Mouse (Mus musculus) midbrain, postnatal 0 days (tissue): ENCODE measurements around the gene Heyl. TPM values are rescaled to one million over a fixed set of nuclear protein-coding genes. Genes with fewer than 3 reads are reported as not detected.
"Not testable (repeated sequence)": the region's sequence is repeated elsewhere in the genome, so short reads cannot be mapped to it uniquely, and the experiment has no call there.

Experiments used
- ATAC-seq: fragments of 200-750 bp; cut with Nextera tagmentation; 2 replicates; pipeline ENCODE4 v1.8.0; 2017; ENCODE audit warnings: moderate number of reproducible peaks, mild to moderate bottlenecking, moderate TSS enrichment, moderate library complexity; ENCODE audit not compliant: low FRiP score
- DNase-seq: peaks from one replicate; pipeline ENCODE4 v3.0.0-alpha.2; 2015; ENCODE audit warnings: low spot score
- H3K27ac ChIP-seq: fragments of 300-500 bp; sonication (generic); 2 replicates; pipeline ENCODE4 v1.5.1; 2014; ENCODE audit warnings: low read depth, mild to moderate bottlenecking, low read length, mixed read lengths
- H3K27me3 ChIP-seq: fragments of 300-500 bp; sonication (generic); 2 replicates; pipeline ENCODE4 v1.6.1; 2014; ENCODE audit warnings: low read length, control low read depth, mixed read lengths; ENCODE audit not compliant: insufficient read depth
- H3K36me3 ChIP-seq: fragments of 300-500 bp; sonication (generic); 2 replicates; pipeline ENCODE4 v1.6.1; 2014; ENCODE audit warnings: low read length, control low read depth, mixed read lengths; ENCODE audit not compliant: insufficient read depth
- H3K4me1 ChIP-seq: fragments of 300-500 bp; sonication (generic); 2 replicates; pipeline ENCODE4 v1.6.1; 2014; ENCODE audit warnings: mild to moderate bottlenecking, control low read depth, antibody characterized with exemption, low read length, mixed read lengths; ENCODE audit not compliant: insufficient read depth
- H3K4me2 ChIP-seq: fragments of 300-500 bp; sonication (generic); 2 replicates; pipeline ENCODE4 v1.6.1; 2014; ENCODE audit warnings: low read depth, mild to moderate bottlenecking, low read length, mixed read lengths; ENCODE audit not compliant: poor library complexity, severe bottlenecking
- H3K4me3 ChIP-seq: fragments of 300-500 bp; sonication (generic); 2 replicates; pipeline ENCODE4 v1.5.1; 2014; ENCODE audit warnings: low read depth, mild to moderate bottlenecking, low read length, moderate library complexity
- H3K9ac ChIP-seq: fragments of 300-500 bp; sonication (generic); replicated peaks from 2 replicates; pipeline ENCODE4 v1.6.1; 2014; ENCODE audit warnings: mild to moderate bottlenecking, low read length, moderate library complexity, mixed read lengths; ENCODE audit not compliant: poor library complexity, severe bottlenecking
- H3K9me3 ChIP-seq: fragments of 300-500 bp; sonication (generic); 2 replicates; pipeline ENCODE4 v1.6.1; 2016; ENCODE audit warnings: low read length, control low read depth
- CTCF ChIP-seq: IDR thresholded peaks from 2 replicates; pipeline ENCODE4 v1.5.1; 2016; ENCODE audit warnings: antibody characterized with exemption, mild to moderate bottlenecking
- WGBS: fragments of 180-500 bp; shearing (Covaris S2); extraction: QIAGEN DNeasy Blood & Tissue Kit; methylation state at CpG from one replicate; pipeline ENCODE4 v1.1.7; 2014; 5-methylcytosine and 5-hydroxymethylcytosine counted together
- polyA plus RNA-seq: library from polyadenylated mRNA; unstranded; fragments of >200 nt; fragmentation: Nextera tagmentation; extraction: Ambion mirVana; gene quantifications from 2 replicates; pipeline ENCODE4 v1.2.1, GENCODE M21; 2015
- total RNA-seq: library from RNA; depleted of rRNA; stranded (reverse); fragments of >200 nt; gene quantifications from 2 replicates; pipeline ENCODE4 v1.2.3, GENCODE M21; 2014

Gene Heyl
- total and polyA plus RNA-seq, 2 experiments from 2014 or later, result 5.0 to 5.1 TPM

DNA sequence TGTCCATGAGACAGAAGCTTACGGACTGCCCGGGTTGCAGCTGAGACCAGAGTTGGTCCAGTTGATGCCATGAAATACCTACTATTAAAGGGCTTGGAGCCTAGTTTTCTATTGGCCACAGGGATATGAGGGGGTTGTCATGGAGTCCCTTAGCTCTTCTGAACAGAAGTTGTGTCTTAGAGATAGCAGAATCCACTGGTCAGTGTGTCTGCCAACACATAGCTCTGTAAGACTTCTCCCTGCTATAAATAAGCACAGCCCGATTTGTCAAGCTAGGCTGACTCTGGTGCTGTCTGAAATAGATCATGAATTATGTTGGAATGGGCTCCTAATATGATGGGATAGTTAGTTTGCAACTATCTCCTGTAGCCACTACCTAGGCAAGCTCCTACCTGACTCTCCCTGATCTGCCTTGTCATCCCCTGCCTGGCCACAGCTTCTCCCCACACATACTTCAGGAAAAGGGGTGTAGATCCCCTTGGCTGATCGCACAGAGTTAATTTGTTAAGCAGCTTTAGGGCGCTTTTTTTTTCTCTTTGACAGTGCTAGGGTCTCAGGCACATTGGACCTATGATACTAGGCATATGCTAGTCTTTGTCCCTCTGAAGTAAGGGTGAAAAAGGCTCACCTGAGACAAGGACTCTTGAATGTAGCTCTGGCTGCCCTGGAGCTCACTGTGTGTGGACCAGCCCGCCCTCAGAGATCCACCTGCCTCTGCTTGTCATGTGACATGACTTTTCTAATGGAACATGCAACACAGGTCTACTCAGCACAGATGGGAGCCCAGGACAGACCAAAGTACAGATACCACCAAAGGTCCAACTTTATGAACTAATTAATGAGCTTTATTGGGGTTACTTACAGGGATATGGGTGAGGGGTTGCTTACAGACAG is 51.6 kb downstream of the Heyl start:
- Histone ChIP-seq H3K9ac (peak overlapping the region; percentile 53; the same call in 1 of the 2 replicates), H3K9me3 (no peaks in the 10 kb centered on the region), H3K4me2 (peak overlapping the region; percentile 71), H3K4me3 (peak overlapping the region; percentile 58; the same call in 1 of the 2 replicates), H3K4me1 (peaks cover 7% of the 10 kb centered on the region), H3K27me3 (no peaks in the 10 kb centered on the region), H3K27ac (no peak overlapping the region), H3K36me3 (peaks cover 28% of the 10 kb centered on the region)
- DNase-seq, result no peak
- 84% methylated on average over 6 of the region's 6 CpGs for WGBS
- no peak for TF ChIP-seq CTCF
- no peak for ATAC-seq

DNA sequence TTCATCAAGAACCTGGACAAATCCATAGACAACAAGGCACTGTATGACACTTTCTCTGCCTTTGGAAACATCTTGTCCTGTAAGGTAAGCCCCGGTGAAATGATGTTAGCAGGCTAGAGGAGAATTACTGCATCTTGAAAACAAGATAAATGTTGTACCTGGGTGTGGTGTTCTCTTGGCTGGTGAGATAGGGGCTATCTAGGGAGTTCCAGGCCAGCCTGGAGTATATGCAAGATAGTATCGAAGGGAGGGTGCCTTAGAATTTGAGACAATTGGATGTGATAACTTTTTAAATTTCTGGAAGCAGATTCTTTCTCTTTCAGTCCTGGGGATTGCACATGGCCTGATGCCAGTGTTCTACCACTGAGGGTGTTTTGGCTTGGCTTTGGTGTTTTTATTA is 53.4 kb downstream of the Heyl start:
- Histone ChIP-seq H3K27me3 (no peaks in the 10 kb centered on the region), H3K4me3 (no peak overlapping the region), H3K27ac (no peak overlapping the region), H3K4me2 (no peak overlapping the region), H3K36me3 (peaks cover 34% of the 10 kb centered on the region), H3K9me3 (no peaks in the 10 kb centered on the region), H3K9ac (no peak overlapping the region), H3K4me1 (peaks cover 7% of the 10 kb centered on the region)
- DNase-seq (no peak), ATAC-seq (no peak)
- 92% methylated on average over 2 of the region's 2 CpGs for whole genome bisulfite sequencing
- no peak for TF ChIP-seq CTCF

DNA sequence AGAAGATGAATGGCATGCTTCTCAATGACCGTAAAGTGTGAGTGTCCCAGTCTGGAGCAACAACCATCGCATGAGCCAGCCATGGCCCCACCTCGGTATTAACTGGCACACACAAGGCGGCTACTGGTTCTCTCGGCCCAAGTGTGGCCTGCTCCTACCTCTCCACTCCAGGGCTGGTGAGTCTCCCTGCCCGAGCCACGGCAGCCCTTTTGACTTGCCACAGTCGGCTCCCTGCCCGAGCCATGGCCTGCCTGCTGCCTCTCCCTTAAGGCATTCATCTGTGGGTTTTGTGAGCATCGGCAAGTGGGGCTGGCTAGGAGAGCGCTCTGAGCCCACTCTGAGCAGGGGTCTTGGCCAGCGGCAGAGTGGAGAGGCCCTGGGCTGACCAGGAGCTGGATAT is 55.7 kb downstream of the Heyl start:
- WGBS, result 91% methylated on average over 12 of the region's 12 CpGs
- no peak overlapping the region for H3K4me3 ChIP-seq
- no peak overlapping the region for H3K4me2 ChIP-seq
- no peaks in the 10 kb centered on the region for H3K9me3 ChIP-seq
- H3K4me1 ChIP-seq, result peaks cover 7% of the 10 kb centered on the region
- H3K27ac ChIP-seq, result no peak overlapping the region
- DNase-seq (no peak), ATAC-seq (no peak)
- no peaks in the 10 kb centered on the region for H3K27me3 ChIP-seq
- peaks cover 51% of the 10 kb centered on the region for H3K36me3 ChIP-seq
- no peak overlapping the region for H3K9ac ChIP-seq
- TF ChIP-seq CTCF, result no peak

DNA sequence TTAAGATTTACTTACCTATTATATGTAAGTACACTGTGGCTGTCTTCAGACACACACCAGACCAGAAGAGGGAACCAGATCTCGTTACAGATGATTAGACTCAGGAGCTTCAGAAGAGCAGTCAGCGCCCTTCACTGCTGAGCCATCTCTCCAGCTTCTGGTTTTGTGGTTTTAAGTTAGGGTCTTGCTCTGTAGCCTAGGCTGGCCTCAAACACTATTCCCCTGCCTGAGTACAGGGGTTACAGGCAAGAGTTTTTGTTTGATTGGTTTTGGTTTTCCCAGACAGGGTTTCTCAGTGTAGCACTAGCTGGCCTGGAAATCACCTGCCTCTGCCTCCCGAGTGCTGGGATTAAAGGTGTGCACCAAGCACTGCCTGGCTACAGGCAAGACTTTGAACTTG is 59.0 kb downstream of the Heyl start:
- ATAC-seq, result no peak
- H3K4me2 ChIP-seq, result no peak overlapping the region
- no peak overlapping the region for H3K4me3 ChIP-seq
- H3K4me1 ChIP-seq, result no peaks in the 10 kb centered on the region
- peaks cover 73% of the 10 kb centered on the region for H3K36me3 ChIP-seq
- no peak for DNase-seq
- no peak overlapping the region for H3K27ac ChIP-seq
- 87% methylated on average over 3 of the region's 3 CpGs for whole genome bisulfite sequencing
- no peak for TF ChIP-seq CTCF
- no peaks in the 10 kb centered on the region for H3K27me3 ChIP-seq
- H3K9me3 ChIP-seq, result no peaks in the 10 kb centered on the region
- H3K9ac ChIP-seq, result no peak overlapping the region

DNA sequence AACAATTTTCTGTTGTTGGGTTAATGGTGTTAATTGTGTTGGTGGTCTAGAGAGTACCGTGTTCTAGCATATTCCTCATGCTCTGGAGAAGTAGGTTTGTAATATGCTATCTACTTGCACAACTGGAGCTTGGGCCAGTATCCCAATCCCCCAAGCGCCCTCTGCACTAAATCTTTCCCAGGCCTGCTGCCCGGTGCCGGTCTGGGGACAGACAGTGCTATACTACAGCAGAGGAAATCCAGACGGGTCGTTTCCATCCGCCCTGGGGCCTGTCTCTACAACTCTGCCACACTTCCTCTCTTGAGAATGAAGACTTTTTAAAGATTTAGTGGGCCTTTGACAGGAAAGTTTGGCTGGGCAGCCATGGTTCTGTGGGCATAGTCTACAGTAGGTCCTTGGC is 59.6 kb downstream of the Heyl start:
- no peaks in the 10 kb centered on the region for H3K27me3 ChIP-seq
- H3K4me1 ChIP-seq, result no peaks in the 10 kb centered on the region
- H3K9ac ChIP-seq, result no peak overlapping the region
- H3K9me3 ChIP-seq, result no peaks in the 10 kb centered on the region
- no peak for TF ChIP-seq CTCF
- no peak overlapping the region for H3K27ac ChIP-seq
- 84% methylated on average over 7 of the region's 7 CpGs for WGBS
- ATAC-seq (no peak), DNase-seq (no peak)
- H3K4me3 ChIP-seq, result no peak overlapping the region
- H3K36me3 ChIP-seq, result peaks cover 72% of the 10 kb centered on the region
- H3K4me2 ChIP-seq, result no peak overlapping the region

DNA sequence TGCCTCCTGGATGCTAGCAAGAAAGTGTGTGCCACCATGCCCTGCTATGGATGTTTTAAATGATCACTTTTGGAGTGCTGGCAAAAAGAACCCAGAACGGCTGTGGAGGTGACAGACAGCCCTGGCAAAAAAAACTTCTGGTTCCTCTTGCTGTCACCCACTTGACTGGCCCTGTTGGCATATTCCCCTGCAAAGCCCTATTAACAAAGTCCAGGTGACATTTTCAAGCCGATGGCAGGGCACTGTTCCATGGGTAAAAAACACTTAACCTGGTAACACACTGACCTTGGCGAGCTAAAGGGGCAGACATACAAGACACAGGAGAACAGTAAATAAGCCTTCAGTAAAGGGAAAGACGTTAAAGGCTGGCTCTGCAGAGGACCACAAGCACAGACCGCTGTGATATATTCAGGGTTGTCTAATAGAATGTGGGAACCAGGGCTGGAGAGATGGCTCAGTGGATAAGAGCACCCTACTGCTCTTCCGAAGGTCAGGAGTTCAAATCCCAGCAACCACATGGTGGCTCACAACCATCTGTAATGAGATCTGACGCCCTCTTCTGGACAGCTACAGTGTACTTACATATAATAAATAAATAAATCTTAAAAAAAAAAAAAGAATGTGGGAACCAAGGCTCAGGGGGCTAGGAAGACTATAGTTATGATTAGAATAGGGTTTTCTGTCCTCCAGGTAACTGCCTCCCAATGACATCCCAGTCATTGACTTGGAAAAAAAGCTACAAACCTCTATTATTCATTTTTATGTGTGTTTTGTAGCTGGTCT is 60.5 kb downstream of the Heyl start:
- Histone ChIP-seq H3K27ac (no peak overlapping the region), H3K36me3 (peaks cover 68% of the 10 kb centered on the region), H3K4me2 (no peak overlapping the region), H3K4me1 (no peaks in the 10 kb centered on the region), H3K9me3 (no peaks in the 10 kb centered on the region), H3K27me3 (no peaks in the 10 kb centered on the region), H3K9ac (no peak overlapping the region), H3K4me3 (no peak overlapping the region)
- DNase-seq (peak; percentile 10), ATAC-seq (no peak)
- WGBS, result 83% methylated on average over 7 of the region's 7 CpGs
- TF ChIP-seq CTCF, result peak; percentile 18; the same call in 1 of the 2 replicates

DNA sequence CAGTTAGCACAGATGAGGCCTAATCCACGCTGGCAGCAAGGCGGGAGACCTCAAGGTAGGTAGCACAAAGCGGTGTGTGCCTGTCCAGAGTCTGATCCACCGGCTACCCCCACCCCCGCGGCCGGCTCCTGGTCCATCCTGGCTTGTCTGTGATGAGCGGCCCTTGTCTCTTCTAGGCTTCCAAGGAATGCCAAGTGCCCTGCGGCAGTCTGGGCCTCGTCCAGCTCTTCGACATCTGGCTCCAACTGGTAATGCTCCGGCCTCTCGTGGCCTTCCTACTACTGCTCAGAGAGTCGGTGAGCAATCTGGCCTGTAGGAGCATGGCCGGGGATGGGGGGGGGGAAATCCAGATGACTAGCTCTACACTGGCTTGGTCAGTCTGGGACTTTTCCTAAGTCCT is 61.7 kb downstream of the Heyl start:
- not testable (repeated sequence) for ATAC-seq, H3K9me3 ChIP-seq, DNase-seq, H3K27me3 ChIP-seq, H3K4me2 ChIP-seq, H3K4me1 ChIP-seq, H3K27ac ChIP-seq, H3K4me3 ChIP-seq, H3K9ac ChIP-seq
- 94% methylated on average over 15 of the region's 15 CpGs for WGBS
- H3K36me3 ChIP-seq, result peaks cover 63% of the 10 kb centered on the region
